Mouse (Mus musculus) mouse trophoblast stem cell (cell line): Measurements from ENCODE around the gene 4933402E13Rik.

Source experiments
- in situ Hi-C, 2 experiments: fragments of 300-500 bp; cut with MseI, MboI; formaldehyde crosslinking; loops; 2 replicates in 1 of 2; 3 replicates in 1 of 2; pipeline ENCODE4 v1.15.1; 2025

Gene 4933402E13Rik

GRCm38 (mm10) chrX:62283199-62283598, at the start of gene 4933402E13Rik:
TSS of gene 4933402E13Rik (plus strand) at chrX:62283499.
- in situ Hi-C loops: no loop called here
